Mouse (Mus musculus) left cerebral cortex, postnatal 25 days (tissue): Measurements from ENCODE around the gene Dhcr24. TPM values are rescaled to one million over a fixed set of nuclear protein-coding genes. Genes with fewer than 3 reads are reported as not detected.

Experiments used
- DNase-seq, 2 experiments: peaks; one replicate each; pipeline ENCODE4 v3.0.0; 2022; ENCODE audit warnings: low spot score in 2 of 2, mixed read lengths in 1 of 2
- intact Hi-C: fragments of 180-260 bp; cut with DNase I; formaldehyde crosslinking; loops from one replicate; pipeline ENCODE4 v1.15.1; 2025
- total RNA-seq, 2 experiments: library from RNA; stranded (reverse); gene quantifications; 2 replicates each; pipeline ENCODE4 v1.2.3; 2021

The Dhcr24 gene
- total RNA-seq, 2 experiments from 2014 or later: 89.9 to 93.5 TPM

GRCm38 (mm10) chr4:106629374-106629773 is 68.5 kb downstream of the Dhcr24 start:
- no peak for DNase-seq
- intact Hi-C loops: loop anchor here (5.0 kb wide), 1 partner anchor 208 kb away; no protein-coding TSS in a partner anchor

GRCm38 (mm10) chr4:106630333-106631220 is 69.7 kb downstream of the Dhcr24 start:
- intact Hi-C loops: loop anchor here (1.0 kb wide), 2 partner anchors 74 to 78 kb away; no protein-coding TSS in a partner anchor
- peak; percentile 90 to 96 for DNase-seq

- intact Hi-C loops: no loop called here
- no peak for DNase-seq
These were observed 71.5 kb downstream of the Dhcr24 start for GRCm38 (mm10) chr4:106632313-106632712.

- intact Hi-C loops: no loop called here
- peak in 1 of 2 experiments; percentile 47 for DNase-seq
These were observed 72.6 kb downstream of the Dhcr24 start for GRCm38 (mm10) chr4:106633281-106634085.

- no peak for DNase-seq
- intact Hi-C loops: no loop called here
These were observed 73.2 kb downstream of the Dhcr24 start for GRCm38 (mm10) chr4:106634086-106634479.

Other genes starting within 250 kb of the Dhcr24 start
- gene Usp24, start 244.8 kb upstream of the Dhcr24 start, total RNA-seq: 10 to 100 TPM; 36.8 to 40.4 TPM
- gene Pcsk9, start 96.7 kb upstream of the Dhcr24 start, total RNA-seq: 1 to 10 TPM; 2.7 to 4.3 TPM
- not detected for gene Bsnd, start 68.8 kb upstream of the Dhcr24 start, total RNA-seq
- not detected for gene Lexm, start 56.2 kb downstream of the Dhcr24 start, total RNA-seq
- 1 to 10 TPM; 1.1 to 1.4 TPM for gene Ttc22, start 61.4 kb downstream of the Dhcr24 start, total RNA-seq
- 1 to 10 TPM; 6.3 to 7.1 TPM for gene Pars2, start 90.0 kb downstream of the Dhcr24 start, total RNA-seq
- 10 to 100 TPM; 40.1 to 41.6 TPM for gene Ttc4, start 117.9 kb downstream of the Dhcr24 start, total RNA-seq
- 1 to 10 TPM; 2.3 to 2.9 TPM for gene Mroh7, start 169.9 kb downstream of the Dhcr24 start, total RNA-seq
- gene Fam151a, start 172.9 kb downstream of the Dhcr24 start, total RNA-seq: not detected
- 10 to 100 TPM; 39.1 to 53.0 TPM for gene Acot11, start 244.0 kb downstream of the Dhcr24 start, total RNA-seq